Mouse (Mus musculus) forebrain, embryonic 11.5 days (tissue): ENCODE data around the gene Pde4d. TPM values are rescaled to one million over a fixed set of nuclear protein-coding genes. Genes with fewer than 3 reads are reported as not detected.

Source experiments
- ATAC-seq: fragments of 200-750 bp; cut with Nextera tagmentation; replicated peaks from 2 replicates; pipeline ENCODE4 v1.8.0; 2017; ENCODE audit warnings: moderate TSS enrichment; ENCODE audit not compliant: low FRiP score
- DNase-seq: peaks from one replicate; pipeline ENCODE4 v3.0.0-alpha.2; 2017; ENCODE audit warnings: low spot score
- H3K27ac ChIP-seq: fragments of 300-500 bp; sonication (generic); 2 replicates; pipeline ENCODE4 v1.5.1; 2014; ENCODE audit warnings: low read depth, low read length
- H3K27me3 ChIP-seq: fragments of 300-500 bp; sonication (generic); 2 replicates; pipeline ENCODE4 v1.6.1; 2014; ENCODE audit warnings: mild to moderate bottlenecking, low read length, mixed read lengths; ENCODE audit not compliant: control insufficient read depth, insufficient read depth
- H3K36me3 ChIP-seq: fragments of 300-500 bp; sonication (generic); 2 replicates; pipeline ENCODE4 v1.6.1; 2014; ENCODE audit warnings: mild to moderate bottlenecking, low read length, moderate library complexity, mixed read lengths; ENCODE audit not compliant: control insufficient read depth, insufficient read depth
- H3K4me1 ChIP-seq: fragments of 300-500 bp; sonication (generic); replicated peaks from 2 replicates; pipeline ENCODE4 v1.6.1; 2014; ENCODE audit warnings: low read length, mixed read lengths; ENCODE audit not compliant: control insufficient read depth, insufficient read depth
- H3K4me2 ChIP-seq: fragments of 300-500 bp; sonication (generic); 2 replicates; pipeline ENCODE4 v1.6.1; 2014; ENCODE audit warnings: low read depth, mild to moderate bottlenecking, low read length, moderate library complexity, mixed read lengths; ENCODE audit not compliant: severe bottlenecking
- H3K4me3 ChIP-seq: fragments of 300-500 bp; sonication (generic); 2 replicates; pipeline ENCODE4 v1.5.1; 2014; ENCODE audit warnings: low read depth, low read length
- H3K9ac ChIP-seq: fragments of 300-500 bp; sonication (generic); 2 replicates; pipeline ENCODE4 v1.6.1; 2014; ENCODE audit warnings: low read length
- H3K9me3 ChIP-seq: fragments of 300-500 bp; sonication (generic); 2 replicates; pipeline ENCODE4 v1.6.1; 2016; ENCODE audit warnings: low read length, mixed read lengths; ENCODE audit not compliant: control insufficient read depth
- WGBS: fragments of 180-500 bp; shearing (Covaris S2); extraction: QIAGEN DNeasy Blood & Tissue Kit; methylation state at CpG from one replicate; pipeline ENCODE4 v1.1.7; 2014; 5-methylcytosine and 5-hydroxymethylcytosine counted together
- polyA plus RNA-seq: library from polyadenylated mRNA; unstranded; fragments of >200 nt; fragmentation: Nextera tagmentation; extraction: Ambion mirVana; gene quantifications from 2 replicates; pipeline ENCODE4 v1.2.1, GENCODE M21; 2014

Gene Pde4d
- polyA plus RNA-seq, 1 experiment from 2014 or later: 11.9 TPM

- no peaks in the 10 kb centered on the region for H3K27me3 ChIP-seq
- no peak overlapping the region for H3K4me3 ChIP-seq
- no peak overlapping the region for H3K9ac ChIP-seq
- ATAC-seq (no peak), DNase-seq (no peak)
- no peaks in the 10 kb centered on the region for H3K9me3 ChIP-seq
- H3K27ac ChIP-seq: no peak overlapping the region
- H3K36me3 ChIP-seq: peaks cover 3% of the 10 kb centered on the region; the same call in 1 of the 2 replicates
- H3K4me1 ChIP-seq: no peaks in the 10 kb centered on the region
- 81% methylated on average over 14 of the region's 14 CpGs for WGBS
- no peak overlapping the region for H3K4me2 ChIP-seq
Observed at GRCm38 (mm10) chr13:109951466-109951865, 1501.7 kb downstream of the Pde4d start.

GRCm38 (mm10) chr13:109954189-109954588, 1504.4 kb downstream of the Pde4d start:
- no peaks in the 10 kb centered on the region for H3K27me3 ChIP-seq
- H3K4me3 ChIP-seq: no peak overlapping the region
- no peak for ATAC-seq
- WGBS: 92% methylated on average over 8 of the region's 8 CpGs
- H3K36me3 ChIP-seq: peaks cover 3% of the 10 kb centered on the region; the same call in 1 of the 2 replicates
- H3K9me3 ChIP-seq: no peaks in the 10 kb centered on the region
- no peak overlapping the region for H3K4me2 ChIP-seq
- H3K27ac ChIP-seq: no peak overlapping the region
- DNase-seq: no peak
- no peaks in the 10 kb centered on the region for H3K4me1 ChIP-seq
- H3K9ac ChIP-seq: no peak overlapping the region

GRCm38 (mm10) chr13:109957953-109958352, 1508.2 kb downstream of the Pde4d start:
- ATAC-seq: no peak
- Histone ChIP-seq H3K4me3 (no peak overlapping the region), H3K4me2 (no peak overlapping the region), H3K36me3 (peaks cover 1% of the 10 kb centered on the region; the same call in 1 of the 2 replicates), H3K27ac (no peak overlapping the region), H3K9me3 (no peaks in the 10 kb centered on the region), H3K9ac (no peak overlapping the region), H3K27me3 (no peaks in the 10 kb centered on the region), H3K4me1 (no peaks in the 10 kb centered on the region)
- WGBS: 70% methylated on average over 4 of the region's 4 CpGs
- DNase-seq: no peak

- H3K9ac ChIP-seq: no peak overlapping the region
- ATAC-seq (no peak), DNase-seq (no peak)
- 68% methylated on average over 10 of the region's 10 CpGs for WGBS
- no peak overlapping the region for H3K4me3 ChIP-seq
- H3K9me3 ChIP-seq: no peaks in the 10 kb centered on the region
- H3K27me3 ChIP-seq: no peaks in the 10 kb centered on the region
- H3K27ac ChIP-seq: no peak overlapping the region
- H3K4me2 ChIP-seq: no peak overlapping the region
- no peaks in the 10 kb centered on the region for H3K4me1 ChIP-seq
- no peaks in the 10 kb centered on the region for H3K36me3 ChIP-seq
Observed at GRCm38 (mm10) chr13:109982821-109983443, 1533.2 kb downstream of the Pde4d start.

GRCm38 (mm10) chr13:109985411-109985810, 1535.7 kb downstream of the Pde4d start:
- Histone ChIP-seq H3K4me3 (no peak overlapping the region), H3K4me2 (no peak overlapping the region), H3K36me3 (no peaks in the 10 kb centered on the region), H3K27me3 (no peaks in the 10 kb centered on the region), H3K9ac (no peak overlapping the region), H3K27ac (no peak overlapping the region), H3K9me3 (no peaks in the 10 kb centered on the region), H3K4me1 (no peaks in the 10 kb centered on the region)
- ATAC-seq (no peak), DNase-seq (no peak)
- 89% methylated on average over 5 of the region's 5 CpGs for WGBS

- WGBS: 82% methylated on average over 5 of the region's 5 CpGs
- H3K27me3 ChIP-seq: no peaks in the 10 kb centered on the region
- no peak overlapping the region for H3K4me3 ChIP-seq
- no peak overlapping the region for H3K27ac ChIP-seq
- no peak for ATAC-seq
- no peak overlapping the region for H3K4me2 ChIP-seq
- DNase-seq: no peak
- H3K36me3 ChIP-seq: no peaks in the 10 kb centered on the region
- no peak overlapping the region for H3K9ac ChIP-seq
- H3K4me1 ChIP-seq: no peaks in the 10 kb centered on the region
- no peaks in the 10 kb centered on the region for H3K9me3 ChIP-seq
Observed at GRCm38 (mm10) chr13:109985892-109986291, 1536.1 kb downstream of the Pde4d start.

GRCm38 (mm10) chr13:109992775-109993505, 1543.2 kb downstream of the Pde4d start:
- no peaks in the 10 kb centered on the region for H3K9me3 ChIP-seq
- no peak overlapping the region for H3K9ac ChIP-seq
- ATAC-seq (no peak), DNase-seq (no peak)
- H3K27ac ChIP-seq: no peak overlapping the region
- no peak overlapping the region for H3K4me3 ChIP-seq
- no peak overlapping the region for H3K4me2 ChIP-seq
- 79% methylated on average over 5 of the region's 5 CpGs for WGBS
- no peaks in the 10 kb centered on the region for H3K4me1 ChIP-seq
- H3K27me3 ChIP-seq: no peaks in the 10 kb centered on the region
- H3K36me3 ChIP-seq: no peaks in the 10 kb centered on the region

- H3K4me1 ChIP-seq: no peaks in the 10 kb centered on the region
- DNase-seq (no peak), ATAC-seq (no peak)
- no peak overlapping the region for H3K4me2 ChIP-seq
- 75% methylated on average over 3 of the region's 3 CpGs for WGBS
- H3K27ac ChIP-seq: no peak overlapping the region
- H3K27me3 ChIP-seq: no peaks in the 10 kb centered on the region
- no peak overlapping the region for H3K9ac ChIP-seq
- H3K36me3 ChIP-seq: no peaks in the 10 kb centered on the region
- H3K4me3 ChIP-seq: no peak overlapping the region
- no peaks in the 10 kb centered on the region for H3K9me3 ChIP-seq
Observed at GRCm38 (mm10) chr13:109994240-109994764, 1544.6 kb downstream of the Pde4d start.
